Mouse (Mus musculus): Measurements from ENCODE around the gene Eepd1.
A peak's percentile ranks its signal among the peaks of the same experiment; 100 is the strongest.

Eepd1 gene

GRCm38 (mm10) chr9:25539461-25539860 is 58.1 kb downstream of the Eepd1 start:
- DNase-seq, result no peak

DNA sequence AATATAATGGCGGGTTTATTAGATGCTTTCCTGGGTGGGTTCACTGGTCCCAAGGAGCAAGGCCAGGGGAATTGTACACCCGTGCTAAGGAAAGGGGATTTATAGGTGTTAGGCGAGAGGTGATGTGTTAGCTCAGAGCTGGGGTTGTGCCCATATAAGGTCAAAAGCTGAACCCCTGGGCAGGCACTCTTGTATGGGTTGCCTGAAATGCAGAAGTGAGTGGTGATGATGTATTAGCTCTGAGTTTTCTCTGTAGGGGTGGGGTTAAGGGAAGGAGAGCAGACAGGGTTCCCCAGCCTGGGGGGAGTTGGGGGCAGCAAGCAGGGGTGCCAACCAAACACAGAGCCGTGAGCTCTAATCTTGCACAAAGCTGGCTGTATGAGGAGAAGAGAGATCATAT is 60.0 kb downstream of the Eepd1 start:
- peak; percentile 6 for DNase-seq

- no peak for DNase-seq
Observed at GRCm38 (mm10) chr9:25545212-25545611, 63.9 kb downstream of the Eepd1 start.

DNA sequence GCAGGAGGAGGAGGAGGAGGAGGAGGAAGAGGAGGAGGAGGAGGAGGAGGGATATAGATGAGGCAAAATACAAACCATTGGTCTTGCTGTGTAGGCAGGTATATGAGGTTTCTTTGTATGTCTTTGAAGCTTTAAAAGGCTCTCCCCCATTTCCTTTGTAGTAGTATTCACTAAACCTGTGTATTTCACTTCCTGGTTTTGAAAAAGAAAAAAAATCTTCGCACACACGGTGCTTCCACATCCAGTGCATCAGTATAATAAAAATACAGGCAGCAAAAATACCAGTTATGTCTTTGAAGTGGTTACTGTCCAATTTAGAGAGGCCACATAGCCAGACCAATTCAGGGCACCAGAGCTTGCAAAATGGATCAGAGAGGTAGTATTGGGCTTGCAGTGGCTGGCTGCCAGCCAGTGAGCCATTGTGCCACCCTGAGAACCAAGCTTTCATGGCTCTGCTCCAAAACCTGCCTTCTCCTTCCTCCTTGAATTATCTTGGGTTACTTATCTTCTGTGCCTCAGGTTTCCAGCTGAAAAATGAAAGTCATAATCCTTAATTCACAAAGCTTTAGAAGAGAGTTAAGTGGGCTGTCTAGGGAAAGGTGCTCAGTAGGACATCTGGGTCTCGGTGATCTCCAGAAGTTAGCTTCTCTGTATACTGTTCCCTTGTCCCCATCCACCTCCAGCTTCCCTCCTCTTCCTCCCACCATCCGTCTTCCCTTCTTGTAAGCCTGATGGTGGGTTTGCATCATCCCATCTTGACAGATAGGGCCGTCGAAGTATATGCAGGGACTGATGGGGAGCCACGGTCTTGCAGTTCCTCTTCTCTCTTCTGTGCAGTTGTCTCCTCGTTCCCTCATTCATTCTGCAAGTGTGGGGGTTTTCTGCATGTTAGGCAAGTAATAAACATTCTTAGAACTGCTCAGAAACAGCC is 68.0 kb downstream of the Eepd1 start:
- peak; percentile 25 for DNase-seq

DNA sequence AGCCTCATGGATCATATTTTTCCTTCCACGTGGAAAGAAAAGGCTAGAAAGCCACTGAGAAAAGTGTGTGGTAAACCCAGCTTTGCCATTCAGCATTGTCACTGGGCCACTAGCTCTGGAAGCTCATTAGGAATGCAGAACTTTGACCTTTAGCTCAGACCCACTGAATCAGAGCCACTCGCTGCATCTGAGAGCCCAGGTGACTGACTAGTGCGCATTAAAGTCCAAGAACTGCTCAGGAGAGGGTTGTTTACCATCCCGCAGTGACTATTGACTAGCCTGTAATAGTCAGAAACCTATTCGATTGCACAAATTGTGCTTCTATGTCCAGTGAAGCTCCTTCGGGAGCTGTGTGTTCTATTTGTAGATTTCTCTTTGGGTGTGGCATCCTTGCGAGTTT is 68.8 kb downstream of the Eepd1 start:
- no peak for DNase-seq

DNA sequence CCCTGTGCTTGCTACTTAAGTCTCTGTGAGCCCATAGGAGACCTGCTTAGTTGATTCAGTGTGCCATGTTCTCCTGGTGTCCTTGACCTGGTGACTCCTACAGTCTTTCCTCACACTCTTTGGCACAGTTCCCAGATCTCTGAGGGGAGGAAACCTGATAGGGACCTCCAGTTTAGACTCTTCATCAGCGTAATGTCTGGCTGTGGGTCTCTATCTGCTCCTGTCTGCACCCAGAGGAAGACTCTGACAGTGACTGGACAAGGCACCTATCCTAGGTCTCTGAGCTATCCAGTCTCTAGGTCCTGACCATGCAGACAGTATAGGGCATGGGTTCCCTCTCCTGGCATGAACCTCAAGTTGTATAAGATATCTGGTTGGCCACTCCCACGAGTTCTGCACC is 71.2 kb downstream of the Eepd1 start:
- no peak for DNase-seq

DNA sequence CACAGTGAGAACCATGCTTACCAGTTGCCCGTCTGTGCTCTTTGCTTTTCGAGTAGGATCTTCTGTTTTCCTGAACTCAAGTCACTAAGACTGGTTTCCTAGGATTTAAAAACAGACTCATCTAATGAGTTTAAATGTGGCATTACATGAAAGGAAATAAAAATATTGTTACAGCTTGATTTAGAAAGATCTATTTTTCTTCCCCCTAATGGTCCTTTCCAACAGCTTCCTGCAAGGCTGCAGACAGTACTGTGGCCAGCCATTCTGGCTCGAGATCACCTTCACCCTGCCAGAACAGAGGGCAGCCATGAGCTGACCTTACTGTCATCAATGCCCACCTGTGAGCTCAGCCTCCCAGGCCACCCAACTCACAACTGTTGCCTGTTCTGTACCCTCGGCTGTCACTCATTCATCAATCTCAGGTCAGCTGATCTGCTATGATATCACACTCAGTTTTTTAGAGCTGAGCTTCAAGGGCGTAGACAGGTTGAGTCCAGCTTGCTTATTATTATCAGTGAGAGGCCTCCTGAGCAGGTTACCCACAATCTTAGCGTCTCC is 73.0 kb downstream of the Eepd1 start:
- DNase-seq, result no peak

GRCm38 (mm10) chr9:25555261-25555660 is 73.9 kb downstream of the Eepd1 start:
- no peak for DNase-seq

DNA sequence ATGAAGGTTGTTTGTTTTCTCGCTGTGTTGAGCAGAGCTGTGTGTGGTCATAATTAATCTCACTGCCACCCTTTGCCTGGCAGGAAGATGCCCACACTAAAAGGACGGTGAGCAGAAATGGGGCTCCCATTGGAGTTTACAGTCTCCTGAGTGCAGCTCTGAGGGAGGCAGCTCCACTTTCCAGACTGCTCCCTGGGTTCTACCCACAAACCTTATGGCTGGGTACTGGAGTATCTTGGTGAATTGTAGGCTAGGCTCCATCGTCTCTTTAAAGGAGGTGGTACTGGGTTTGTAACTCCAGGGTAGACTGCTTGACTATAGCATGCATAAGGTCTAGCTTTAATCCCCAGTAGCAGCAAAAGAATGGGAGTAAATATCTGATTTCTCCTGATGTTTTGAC is 74.7 kb downstream of the Eepd1 start:
- DNase-seq, result no peak

DNA sequence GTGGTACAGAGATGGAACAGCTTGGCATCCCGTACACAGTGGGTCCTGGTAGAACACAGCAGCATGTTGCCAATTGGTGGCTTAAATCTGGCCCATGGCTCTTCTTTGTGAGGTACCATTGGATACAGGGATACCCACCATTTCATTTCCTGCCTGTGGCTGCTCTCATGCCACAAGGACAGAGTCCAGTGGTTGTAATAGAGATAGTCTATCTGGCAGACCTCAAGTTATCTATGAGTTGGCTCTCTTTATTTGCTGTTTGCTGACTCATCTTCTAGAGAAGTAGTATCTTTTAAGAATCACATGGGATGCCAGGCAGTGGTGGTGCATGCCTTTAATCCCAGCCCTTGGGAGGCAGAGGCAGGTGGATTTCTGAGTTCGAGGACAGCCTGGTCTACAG is 76.0 kb downstream of the Eepd1 start:
- DNase-seq, result no peak

- DNase-seq, result no peak
Observed at GRCm38 (mm10) chr9:25558834-25559233, 77.5 kb downstream of the Eepd1 start.

DNA sequence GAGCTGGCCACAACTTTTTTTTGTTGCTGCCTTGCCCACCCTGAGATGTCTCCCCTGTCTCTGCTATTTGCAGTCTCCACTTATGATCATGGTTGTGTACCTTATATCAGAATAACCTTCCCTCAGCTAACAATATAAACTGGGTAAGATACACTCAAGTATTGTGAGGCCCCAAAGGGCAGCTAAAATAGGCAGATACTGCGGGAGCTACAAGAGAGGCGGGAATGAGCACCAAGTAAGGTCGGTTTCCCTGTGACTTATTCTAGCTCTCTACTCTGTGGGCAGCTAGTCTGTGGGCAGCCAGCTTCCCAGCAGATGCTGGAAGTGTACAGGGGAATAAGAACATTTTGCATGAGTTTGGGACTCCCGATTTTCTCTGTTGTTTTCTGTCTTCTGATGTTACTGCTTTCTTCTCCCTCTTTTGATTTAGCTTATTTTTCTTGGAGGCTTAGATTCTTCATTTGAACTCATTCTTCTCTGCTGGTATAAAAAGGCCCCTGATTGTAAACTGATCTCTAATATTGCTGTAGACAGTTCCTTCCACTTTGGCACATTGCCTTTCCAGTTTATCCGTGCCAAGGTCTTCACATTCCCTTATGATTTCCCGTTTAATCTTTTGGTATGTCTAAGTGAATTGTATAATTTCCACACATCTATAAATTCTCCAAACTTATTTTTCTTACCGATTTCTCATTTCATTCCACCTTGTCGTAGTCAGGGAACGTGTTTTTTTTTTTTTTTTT is 78.8 kb downstream of the Eepd1 start:
- no peak for DNase-seq

GRCm38 (mm10) chr9:25561143-25561542 is 79.8 kb downstream of the Eepd1 start:
- DNase-seq, result no peak

- DNase-seq, result no peak
Observed at GRCm38 (mm10) chr9:25563806-25564205, 82.5 kb downstream of the Eepd1 start.

DNA sequence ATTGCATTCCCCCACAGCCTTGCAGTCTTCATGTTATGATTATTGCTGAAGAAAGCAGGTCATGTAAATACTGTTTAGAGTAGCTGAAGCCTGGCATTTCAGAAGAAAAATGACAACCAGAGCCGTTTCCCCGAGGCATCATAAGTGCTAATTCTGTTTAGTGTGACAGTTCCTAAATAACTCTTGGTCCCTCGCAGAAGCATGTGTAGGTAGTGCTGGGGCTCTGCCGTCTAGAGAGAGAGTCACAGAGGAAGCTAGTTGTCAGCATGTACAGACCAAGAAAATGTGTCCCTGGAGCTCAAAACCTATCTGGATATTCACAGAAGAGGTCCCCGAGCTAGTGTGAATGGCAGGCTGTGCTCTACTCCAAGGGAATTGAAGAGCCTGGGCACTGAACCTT is 85.7 kb downstream of the Eepd1 start:
- no peak for DNase-seq

DNA sequence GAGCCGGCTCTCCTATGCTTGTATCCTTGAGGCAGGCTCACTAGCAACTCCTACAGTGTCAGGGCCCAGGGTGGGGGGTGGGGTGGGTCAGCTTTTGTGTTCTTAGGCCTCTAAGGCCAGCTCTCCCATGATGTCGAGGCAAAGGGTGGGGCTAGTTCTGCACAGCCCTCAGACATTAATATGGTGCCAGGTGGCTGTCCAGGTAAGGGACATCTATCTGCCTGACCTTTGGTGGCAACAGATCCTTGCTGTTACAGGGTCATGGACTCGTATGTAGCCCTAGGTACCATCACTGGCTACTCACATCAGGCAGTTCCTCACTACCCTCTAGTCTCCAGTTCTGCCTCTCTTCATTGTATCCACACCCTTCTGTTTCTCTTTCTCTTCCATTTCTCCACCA is 87.4 kb downstream of the Eepd1 start:
- DNase-seq, result no peak

DNA sequence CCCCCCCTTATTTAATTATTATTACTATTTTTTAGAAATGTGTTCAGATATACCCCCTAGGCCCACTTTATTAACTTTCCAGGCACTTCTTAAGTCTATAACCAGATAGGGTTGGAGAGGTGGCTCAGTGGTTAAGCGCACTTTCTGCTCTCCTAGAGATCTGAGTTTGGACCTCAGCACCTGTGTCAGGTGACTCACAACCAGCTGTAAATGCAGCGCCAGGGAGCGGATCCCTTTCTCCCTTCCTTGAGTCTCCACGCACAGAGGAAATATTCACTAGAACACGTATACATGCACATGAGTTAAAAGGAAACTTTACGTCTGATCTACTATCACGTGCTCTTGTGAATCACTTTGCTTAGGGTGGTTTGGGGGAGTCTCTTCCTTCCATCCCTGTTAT is 88.7 kb downstream of the Eepd1 start:
- no peak for DNase-seq

- peak; percentile 25 for DNase-seq
Observed at GRCm38 (mm10) chr9:25570436-25570835, 89.1 kb downstream of the Eepd1 start.

DNA sequence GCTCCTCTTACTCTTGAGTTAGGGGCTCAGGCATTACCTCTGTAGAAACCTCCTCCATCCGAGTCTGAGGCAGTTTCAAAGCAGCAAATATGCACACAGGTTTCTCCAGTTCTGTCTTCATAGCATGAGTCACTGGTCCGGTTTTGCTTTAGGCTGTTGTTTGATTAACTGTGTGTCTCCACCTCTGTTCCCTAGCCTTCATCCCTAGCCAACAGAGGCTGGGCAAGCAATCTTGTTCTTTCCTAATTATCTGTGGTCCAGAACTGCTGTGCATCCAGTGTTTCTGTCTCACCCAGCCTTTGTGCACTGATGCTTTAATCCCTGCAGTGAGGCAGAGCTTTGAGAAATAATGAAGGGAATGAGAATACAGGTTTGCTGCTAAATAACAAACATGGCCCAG is 90.0 kb downstream of the Eepd1 start:
- no peak for DNase-seq

- no peak for DNase-seq
Observed at GRCm38 (mm10) chr9:25573753-25574152, 92.4 kb downstream of the Eepd1 start.

DNA sequence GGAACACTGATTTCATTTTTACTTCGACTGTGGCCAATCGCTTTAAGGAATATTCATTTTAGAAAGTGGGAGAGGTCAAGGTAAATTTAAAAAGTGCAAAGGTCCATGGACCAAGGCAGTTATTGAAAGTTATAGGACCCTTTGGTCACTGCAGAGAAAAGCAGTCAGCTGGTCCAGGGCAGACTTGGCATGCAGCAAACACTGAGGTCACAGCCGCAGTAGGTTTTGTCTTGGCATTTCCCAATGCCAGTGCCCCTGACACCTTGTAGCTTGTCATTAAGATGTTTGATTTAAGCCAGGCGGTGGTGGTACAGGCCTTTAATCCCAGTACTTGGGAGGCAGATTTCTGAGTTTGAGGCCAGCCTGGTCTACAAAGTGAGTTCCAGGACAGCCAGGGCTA is 92.8 kb downstream of the Eepd1 start:
- no peak for DNase-seq

DNA sequence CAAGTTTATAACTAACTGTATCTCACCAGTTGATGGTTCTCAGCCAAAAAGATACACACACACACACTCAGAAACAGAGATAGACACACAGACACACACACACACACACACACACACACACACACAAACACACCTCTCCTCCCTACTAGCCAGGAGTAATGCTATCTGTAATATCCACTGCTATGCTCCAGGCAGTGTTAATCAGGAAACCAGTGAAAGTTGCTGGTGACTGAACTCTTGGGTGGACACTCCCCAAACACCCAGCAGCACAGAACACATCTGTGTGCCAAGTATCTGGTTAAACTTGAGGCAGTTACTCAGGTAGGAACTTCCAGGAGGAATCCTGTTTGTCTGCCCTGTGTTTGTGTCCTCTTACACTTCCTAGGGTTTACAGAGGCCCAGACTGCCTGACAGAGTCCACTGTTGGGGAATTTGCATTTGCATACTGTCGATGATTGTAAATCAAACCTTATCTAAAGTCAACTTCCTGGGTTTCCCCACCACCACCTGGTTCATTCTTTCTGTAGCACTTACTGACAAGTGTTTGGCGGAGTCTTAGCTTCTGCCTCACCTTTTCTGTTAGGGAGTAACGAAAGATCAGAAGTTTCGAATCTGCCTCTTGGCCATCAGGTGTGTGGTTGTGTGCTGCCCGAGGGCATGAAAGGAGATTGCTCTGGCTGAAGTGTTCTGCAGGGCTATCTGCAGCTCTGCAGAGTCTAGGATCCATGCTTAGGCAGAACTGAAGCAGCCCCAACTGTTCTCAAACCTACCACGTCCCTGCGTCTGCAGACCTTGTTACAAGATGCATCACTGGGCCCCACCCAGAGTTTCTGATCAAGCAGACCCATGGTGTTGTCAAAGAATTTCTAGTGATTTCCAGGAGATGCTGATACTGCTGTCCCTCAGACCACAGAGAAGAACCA is 97.6 kb downstream of the Eepd1 start:
- no peak for DNase-seq

DNA sequence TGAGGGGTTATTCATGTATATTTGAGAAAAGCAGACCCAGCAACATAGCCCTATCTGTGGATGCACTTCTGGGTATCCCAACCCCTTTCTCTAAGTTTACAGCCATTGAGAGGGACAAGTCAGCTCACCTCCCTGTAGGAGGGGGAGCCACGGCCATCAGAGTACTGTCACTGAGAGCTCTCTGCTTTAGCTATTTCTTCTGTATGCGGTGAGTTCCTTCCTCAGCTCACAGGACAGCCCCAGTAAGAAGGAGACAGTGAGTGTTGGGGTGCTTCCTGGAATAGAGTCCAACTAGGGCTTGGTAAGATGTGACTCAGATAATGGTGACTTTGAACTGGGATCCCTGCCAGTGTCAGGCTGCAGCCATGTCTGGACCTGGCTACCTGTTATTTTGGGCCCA is 102.3 kb downstream of the Eepd1 start:
- DNase-seq, result no peak

All from lung, postnatal 10 days (tissue).